Mouse (Mus musculus): ENCODE data around the gene Rars2.
"Not testable (repeated sequence)": the region's sequence is repeated elsewhere in the genome, so short reads cannot be mapped to it uniquely, and the experiment has no call there.

The Rars2 gene

GRCm38 (mm10) chr4:34614630-34615094 is at the start of gene Rars2, which contains the start of gene Orc3:
Rars2 (plus strand) TSS chr4:34614957.
Orc3 (minus strand) TSS chr4:34614944.
- peak; percentile 68 for DNase-seq (ENCODE audit: extremely low read depth, low read depth)

- DNase-seq (ENCODE audit: extremely low read depth, low read depth): no peak
Observed at GRCm38 (mm10) chr4:34566226-34566625, 48.5 kb upstream of the Rars2 start.

GRCm38 (mm10) chr4:34572876-34573275 is 41.9 kb upstream of the Rars2 start:
- DNase-seq (ENCODE audit: extremely low read depth, low read depth): no peak

GRCm38 (mm10) chr4:34577028-34577427 is 37.7 kb upstream of the Rars2 start:
- DNase-seq (ENCODE audit: extremely low read depth, low read depth): no peak

GRCm38 (mm10) chr4:34579215-34579614 is 35.5 kb upstream of the Rars2 start:
- no peak for DNase-seq (ENCODE audit: extremely low read depth, low read depth)

- DNase-seq (ENCODE audit: extremely low read depth, low read depth): not testable (repeated sequence)
Observed at GRCm38 (mm10) chr4:34581489-34581888, 33.3 kb upstream of the Rars2 start.

- DNase-seq (ENCODE audit: extremely low read depth, low read depth): no peak
Observed at GRCm38 (mm10) chr4:34581990-34582389, 32.8 kb upstream of the Rars2 start.

- no peak for DNase-seq (ENCODE audit: extremely low read depth, low read depth)
Observed at GRCm38 (mm10) chr4:34582476-34582875, 32.3 kb upstream of the Rars2 start.

- DNase-seq (ENCODE audit: extremely low read depth, low read depth): no peak
Observed at GRCm38 (mm10) chr4:34583427-34583826, 31.3 kb upstream of the Rars2 start.

- DNase-seq (ENCODE audit: extremely low read depth, low read depth): no peak
Observed at GRCm38 (mm10) chr4:34584871-34585607, 29.7 kb upstream of the Rars2 start.

- DNase-seq (ENCODE audit: extremely low read depth, low read depth): no peak
Observed at GRCm38 (mm10) chr4:34603123-34603522, 11.6 kb upstream of the Rars2 start.

- DNase-seq (ENCODE audit: extremely low read depth, low read depth): no peak
Observed at GRCm38 (mm10) chr4:34606658-34607057, 8.1 kb upstream of the Rars2 start.

- peak; percentile 36 for DNase-seq (ENCODE audit: extremely low read depth, low read depth)
Observed at GRCm38 (mm10) chr4:34613571-34614145, 1.1 kb upstream of the Rars2 start.

- peak; percentile 43 for DNase-seq (ENCODE audit: extremely low read depth, low read depth)
Observed at GRCm38 (mm10) chr4:34615303-34615702, 546 bp downstream of the Rars2 start.

GRCm38 (mm10) chr4:34616146-34616545 is 1.4 kb downstream of the Rars2 start:
- DNase-seq (ENCODE audit: extremely low read depth, low read depth): no peak

GRCm38 (mm10) chr4:34625556-34625955 is 10.8 kb downstream of the Rars2 start:
- DNase-seq (ENCODE audit: extremely low read depth, low read depth): no peak

- no peak for DNase-seq (ENCODE audit: extremely low read depth, low read depth)
Observed at GRCm38 (mm10) chr4:34626401-34626800, 11.6 kb downstream of the Rars2 start.

GRCm38 (mm10) chr4:34629956-34630355 is 15.2 kb downstream of the Rars2 start:
- no peak for DNase-seq (ENCODE audit: extremely low read depth, low read depth)

- no peak for DNase-seq (ENCODE audit: extremely low read depth, low read depth)
Observed at GRCm38 (mm10) chr4:34634129-34634528, 19.4 kb downstream of the Rars2 start.

- no peak for DNase-seq (ENCODE audit: extremely low read depth, low read depth)
Observed at GRCm38 (mm10) chr4:34636036-34636435, 21.3 kb downstream of the Rars2 start.

- DNase-seq (ENCODE audit: extremely low read depth, low read depth): no peak
Observed at GRCm38 (mm10) chr4:34637386-34637785, 22.6 kb downstream of the Rars2 start.

- DNase-seq (ENCODE audit: extremely low read depth, low read depth): no peak
Observed at GRCm38 (mm10) chr4:34637851-34638250, 23.1 kb downstream of the Rars2 start.
